Mouse (Mus musculus): ENCODE measurements around the gene Rtl10. TPM values are rescaled to one million over a fixed set of nuclear protein-coding genes. Genes with fewer than 3 reads are reported as not detected.

Rtl10 gene
- total RNA-seq, 1 experiment from 2014 or later: 5.9 TPM

GRCm38 (mm10) chr16:18537407-18537990, 38.8 kb downstream of the Rtl10 start:
- no peak for ATAC-seq (replicated peaks; ENCODE audit: low read depth, poor library complexity, severe bottlenecking)

GRCm38 (mm10) chr16:18539281-18539680, 40.6 kb downstream of the Rtl10 start:
- no peak for ATAC-seq (replicated peaks; ENCODE audit: low read depth, poor library complexity, severe bottlenecking)

- ATAC-seq (replicated peaks; ENCODE audit: low read depth, poor library complexity, severe bottlenecking): no peak
Measured at GRCm38 (mm10) chr16:18543151-18543829, 44.6 kb downstream of the Rtl10 start.

DNA sequence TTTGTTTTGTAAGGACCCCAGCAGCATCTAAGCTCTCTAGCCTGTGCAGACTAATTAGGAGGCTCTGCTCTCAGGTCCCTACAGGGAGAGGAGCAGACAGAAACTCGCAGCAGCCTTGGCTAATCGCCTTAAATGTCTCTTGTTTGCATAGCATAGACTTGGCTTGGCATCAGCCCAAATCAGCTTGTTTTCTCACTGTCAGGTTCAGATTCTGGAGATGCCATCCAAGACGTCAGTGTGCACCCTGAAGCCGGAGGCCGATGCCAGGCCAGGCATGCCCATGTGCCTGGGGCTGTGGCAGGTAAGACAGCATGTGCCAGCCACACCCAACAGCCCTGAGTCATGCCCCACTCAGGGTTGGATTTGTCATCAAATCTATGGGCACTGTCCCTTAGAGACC, 49.2 kb downstream of the Rtl10 start:
- ATAC-seq (replicated peaks; ENCODE audit: low read depth, poor library complexity, severe bottlenecking): no peak

Other genes with a start within 250 kb of the Rtl10 start
- not detected in 2 replicates for gene Gm49776, start 240.6 kb upstream of the Rtl10 start, total RNA-seq (2017)
- gene Dgcr8, start 209.7 kb upstream of the Rtl10 start, total RNA-seq (2017): 60.0 and 60.6 TPM in 2 replicates
- gene Tango2, start 150.8 kb upstream of the Rtl10 start, total RNA-seq (2017): 7.9 and 14.9 TPM in 2 replicates
- 24.4 and 28.5 TPM in 2 replicates for gene Arvcf, start 150.7 kb upstream of the Rtl10 start, total RNA-seq (2017)
- gene Txnrd2, start 72.5 kb upstream of the Rtl10 start, total RNA-seq (2017): 50.3 and 66.4 TPM in 2 replicates
- gene Comt, start 72.0 kb upstream of the Rtl10 start, total RNA-seq (2017): 38.2 and 44.2 TPM in 2 replicates
- 4.5 and 5.0 TPM in 2 replicates for gene Gnb1l, start 188 bp upstream of the Rtl10 start, total RNA-seq (2017)
- gene Tbx1, start 91.8 kb downstream of the Rtl10 start, total RNA-seq (2017): not detected in 2 replicates
- 7.3 and 12.1 TPM in 2 replicates for gene Gp1bb, start 123.5 kb downstream of the Rtl10 start, total RNA-seq (2017)
- gene Gm49601, start 127.5 kb downstream of the Rtl10 start, total RNA-seq (2017): 1.8 TPM in 1 of 2 replicates, not detected in the other
- 0.37 TPM in 1 of 2 replicates, not detected in the other for gene Sept5, start 131.1 kb downstream of the Rtl10 start, total RNA-seq (2017)